Comparison of ENCODE assay signal across 16 mouse cellular contexts in genomic region chr17:49440331-49441130, GRCm38 (mm10). TPM values are rescaled to one million over a fixed set of nuclear protein-coding genes. Genes with fewer than 3 reads are reported as not detected.
DNase-seq lines count a peak whose midpoint lies in the region; ATAC-seq and TF ChIP-seq lines count a peak whose summit lies in the region.
"Had no signal": no experiment of that assay in that cellular context is flagged by ENCODE, and none has a peak within 500 bp of the region (broad histone marks: within the 10 kb centered on the region; RNA-seq: fewer than 3 reads in every experiment).

No protein-coding gene starts in this region.

- no peak for TF ChIP-seq EP300 in liver, embryonic 14.5 days (IDR thresholded peaks at IDR 0.05; ENCODE audit: low read depth)

- no peak overlapping the region for H3K4me2 ChIP-seq in heart, embryonic 12.5 days
- H3K4me2 ChIP-seq in heart, embryonic 11.5 days = no peak overlapping the region
- peak overlapping the region; percentile 64 for H3K4me2 ChIP-seq in liver, embryonic 14.5 days (ENCODE audit: low read depth)

- H3K27ac ChIP-seq in heart, embryonic 12.5 days (ENCODE audit: poor library complexity, severe bottlenecking) = no peak overlapping the region
- no peak overlapping the region for H3K27ac ChIP-seq in heart, embryonic 11.5 days (ENCODE audit: low read depth, low read length)
- peak overlapping the region; percentile 76 for H3K27ac ChIP-seq in bone marrow, adult 2 months (ENCODE audit: control insufficient read depth, insufficient read depth, low read depth, low read length, poor library complexity)
- peak overlapping the region; percentile 93 for H3K27ac ChIP-seq in liver, embryonic 14.5 days
- H3K27ac ChIP-seq in midbrain, embryonic 10.5 days (replicated peaks) = no peak overlapping the region
- H3K27ac ChIP-seq: heart, adult 2 months; limb, embryonic 10.5 days had no signal

- intact Hi-C loops in left cerebral cortex, postnatal 25 days (cut with DNase I) = no loop called here

- H3K27me3 ChIP-seq in heart, embryonic 12.5 days (replicated peaks) = no peaks in the 10 kb centered on the region
- H3K27me3 ChIP-seq in heart, embryonic 11.5 days (ENCODE audit: control insufficient read depth, insufficient read depth, low read length) = no peaks in the 10 kb centered on the region
- H3K27me3 ChIP-seq in liver, embryonic 14.5 days (ENCODE audit: control insufficient read depth, insufficient read depth, low read length) = no peaks in the 10 kb centered on the region
- H3K27me3 ChIP-seq in midbrain, embryonic 10.5 days (ENCODE audit: low read depth, poor library complexity, severe bottlenecking) = no peaks in the 10 kb centered on the region

- WGBS in heart, embryonic 12.5 days = 62% methylated on average over 14 of the region's 14 CpGs
- 65% methylated on average over 14 of the region's 14 CpGs for WGBS in heart, embryonic 11.5 days (ENCODE audit: insufficient replicate concordance)
- WGBS in bone marrow, adult 2 months = 83% methylated on average over 14 of the region's 14 CpGs
- 68% methylated on average over 14 of the region's 14 CpGs for WGBS in liver, embryonic 14.5 days (ENCODE audit: insufficient replicate concordance)
- 83% methylated on average over 14 of the region's 14 CpGs for WGBS in midbrain, embryonic 10.5 days

- no peak for DNase-seq in liver, embryonic 14.5 days (ENCODE audit: low read depth in 3 of 3, low spot score in 3 of 3)
- DNase-seq in left cerebral cortex, postnatal 25 days (ENCODE audit: low spot score in 2 of 2) = no peak
- no peak for DNase-seq in midbrain, embryonic 10.5 days (ENCODE audit: low spot score)
- no peak for DNase-seq in T-cell, adult 2 months (ENCODE audit: low spot score)
- DNase-seq: cerebellum, adult 18-20 months; heart, postnatal 4 days; kidney, adult 11 months; lung, postnatal 10 days; thymus, postnatal 4 days had no signal

- no peak for TF ChIP-seq CTCF in bone marrow, adult 2 months (IDR thresholded peaks at IDR 0.05; ENCODE audit: control insufficient read depth, insufficient read depth, low read length)
- TF ChIP-seq CTCF in liver, embryonic 14.5 days (IDR thresholded peaks at IDR 0.05; ENCODE audit: low read depth) = no peak

- no peak overlapping the region for H3K9ac ChIP-seq in heart, embryonic 12.5 days
- H3K9ac ChIP-seq in heart, embryonic 11.5 days (ENCODE audit: low read depth, low read length) = no peak overlapping the region
- H3K9ac ChIP-seq in liver, embryonic 14.5 days (replicated peaks) = peak overlapping the region; percentile 64

- no peak for TF ChIP-seq POLR2A in bone marrow, adult 2 months (IDR thresholded peaks at IDR 0.05; ENCODE audit: borderline replicate concordance, control insufficient read depth, low read depth, low read length)

- H3K9me3 ChIP-seq in heart, embryonic 12.5 days (replicated peaks) = 0 out of 2 replicates have a peak, but pooled peaks cover 4% of the 10 kb centered on the region
- no peaks in the 10 kb centered on the region for H3K9me3 ChIP-seq in heart, embryonic 11.5 days (replicated peaks; ENCODE audit: control insufficient read depth, low read length)
- H3K9me3 ChIP-seq in liver, embryonic 14.5 days (ENCODE audit: control insufficient read depth, low read length) = no peaks in the 10 kb centered on the region; the same call in none of the 2 replicates
- H3K9me3 ChIP-seq in midbrain, embryonic 10.5 days (replicated peaks) = no peaks in the 10 kb centered on the region; the same call in 1 of the 2 replicates
- H3K9me3 ChIP-seq: limb, embryonic 10.5 days had no signal

- H3K4me3 ChIP-seq in heart, embryonic 12.5 days = no peak overlapping the region
- no peak overlapping the region for H3K4me3 ChIP-seq in heart, embryonic 11.5 days (ENCODE audit: low read depth, low read length)
- H3K4me3 ChIP-seq in bone marrow, adult 2 months (replicated peaks; ENCODE audit: control insufficient read depth, low read depth, low read length) = peak overlapping the region; percentile 4
- peak overlapping the region; percentile 45 to 52 for H3K4me3 ChIP-seq in liver, embryonic 14.5 days (ENCODE audit: insufficient read depth in 1 of 2, low read depth in 2 of 2, low read length in 2 of 2)
- no peak overlapping the region for H3K4me3 ChIP-seq in midbrain, embryonic 10.5 days
- H3K4me3 ChIP-seq: heart, adult 2 months; limb, embryonic 10.5 days had no signal

- H3K36me3 ChIP-seq in heart, embryonic 12.5 days = peaks cover 18% of the 10 kb centered on the region
- H3K36me3 ChIP-seq in heart, embryonic 11.5 days (ENCODE audit: control insufficient read depth, insufficient read depth, low read length) = peaks cover 8% of the 10 kb centered on the region
- peaks cover 27% of the 10 kb centered on the region for H3K36me3 ChIP-seq in liver, embryonic 14.5 days (replicated peaks; ENCODE audit: control insufficient read depth, insufficient read depth, low read depth)
- peaks cover 29% of the 10 kb centered on the region for H3K36me3 ChIP-seq in midbrain, embryonic 10.5 days

- H3K4me1 ChIP-seq in heart, embryonic 12.5 days (replicated peaks) = peaks cover 14% of the 10 kb centered on the region
- H3K4me1 ChIP-seq in heart, embryonic 11.5 days (ENCODE audit: control insufficient read depth, insufficient read depth, low read length) = peaks cover 11% of the 10 kb centered on the region
- no peaks in the 10 kb centered on the region; the same call in 1 of the 2 replicates for H3K4me1 ChIP-seq in bone marrow, adult 2 months (ENCODE audit: control insufficient read depth, insufficient read depth, low read length)
- peaks cover 40 to 44% of the 10 kb centered on the region in 2 experiments for H3K4me1 ChIP-seq in liver, embryonic 14.5 days (replicated peaks; ENCODE audit: control insufficient read depth in 2 of 2, insufficient read depth in 2 of 2, low read length in 1 of 2)
- peaks cover 4% of the 10 kb centered on the region; the same call in 1 of the 2 replicates for H3K4me1 ChIP-seq in midbrain, embryonic 10.5 days

- ATAC-seq in heart, embryonic 12.5 days (ENCODE audit: insufficient number of reproducible peaks, low FRiP score) = peak; percentile 29; the same call in 1 of the 2 replicates
- no peak for ATAC-seq in heart, embryonic 11.5 days (replicated peaks; ENCODE audit: insufficient number of reproducible peaks, low FRiP score, low TSS enrichment)
- ATAC-seq in erythroblast, adult 5-6 weeks (replicated peaks; ENCODE audit: low FRiP score, poor library complexity, severe bottlenecking) = peak; percentile 53
- peak; percentile 24 for ATAC-seq in liver, embryonic 14.5 days (ENCODE audit: insufficient read depth)
- ATAC-seq: activated CD4-positive, CD25-positive, alpha-beta regulatory T cell, adult 4 months had no signal

RNA-seq across cellular contexts. Expression of gene Mocs1, which starts 12.4 kb away (rescaled TPM):
- 6.6 TPM in 2 replicates for polyA plus RNA-seq in heart, embryonic 12.5 days (2016; fragmentation: Nextera tagmentation; extraction: Ambion mirVana)
- 7.3 and 8.7 TPM in 2 replicates for polyA plus RNA-seq in heart, embryonic 11.5 days (2014; fragmentation: Nextera tagmentation; extraction: Ambion mirVana)
- polyA plus RNA-seq in bone marrow, adult 2 months (2011; ENCODE audit: insufficient read depth, insufficient read length, low replicate concordance, missing spikeins) = 44.8 and 129 TPM in 2 replicates
- total RNA-seq in erythroblast, adult 5-6 weeks (2015; ENCODE audit: low replicate concordance) = 128 and 146 TPM in 2 replicates
- total RNA-seq in erythroblast, adult 5-6 weeks (2017; ENCODE audit: low replicate concordance) = 47.8 and 50.6 TPM in 2 replicates
- 16.2 and 17.4 TPM in 2 replicates for polyA plus RNA-seq in liver, embryonic 14.5 days (2012; rRNA removed)
- 8.0 and 10.3 TPM in 2 replicates for polyA plus RNA-seq in liver, embryonic 14.5 days (2014; fragmentation: Nextera tagmentation; extraction: Ambion mirVana)
- total RNA-seq in left cerebral cortex, postnatal 25 days (2021) = 10 to 100 TPM; 14.1 to 14.3 TPM
- 4.9 and 5.2 TPM in 2 replicates for polyA plus RNA-seq in midbrain, embryonic 10.5 days (2016; fragmentation: Nextera tagmentation; extraction: Ambion mirVana)

Comparison
In these comparisons a context has a peak if more than half of its experiments do, and no peak if none do; other contexts are left out.
1. H3K27ac ChIP-seq: peak in bone marrow, adult 2 months (single experiment) and liver, embryonic 14.5 days (single experiment); none in heart, embryonic 12.5 days (single experiment), heart, embryonic 11.5 days (single experiment) and midbrain, embryonic 10.5 days (single experiment).
2. H3K4me3 ChIP-seq: peak in bone marrow, adult 2 months (single experiment) and liver, embryonic 14.5 days (2 of 2); none in heart, embryonic 12.5 days (single experiment), heart, embryonic 11.5 days (single experiment) and midbrain, embryonic 10.5 days (single experiment).